Mouse (Mus musculus): ENCODE results near the gene 2010315B03Rik. TPM values are rescaled to one million over a fixed set of nuclear protein-coding genes. Genes with fewer than 3 reads are reported as not detected.

Gene 2010315B03Rik
- 8.9 and 9.3 TPM in 2 replicates for polyA plus RNA-seq (2014; fragmentation: Nextera tagmentation; extraction: Ambion mirVana)

GRCm38 (mm10) chr9:124312171-124313142 lies at the start of gene 2010315B03Rik:
Gene 2010315B03Rik, minus strand, starts transcription at chr9:124312696.
- under 1% methylated on average over 21 of the region's 22 CpGs for WGBS
- peak; percentile 88 for DNase-seq (ENCODE audit: low spot score)
- Histone ChIP-seq H3K9me3 (ENCODE audit: control insufficient read depth, low read length) (no peaks in the 10 kb centered on the region), H3K4me2 (ENCODE audit: low read length) (peak within 1 kb of the TSS; percentile 67), H3K27me3 (replicated peaks; ENCODE audit: control insufficient read depth, insufficient read depth, low read length) (no peaks in the 10 kb centered on the region), H3K27ac (ENCODE audit: low read depth) (peak within 1 kb of the TSS; percentile 83), H3K9ac (ENCODE audit: low read length) (peak within 1 kb of the TSS; percentile 64), H3K4me3 (ENCODE audit: low read depth, low read length) (peak within 1 kb of the TSS; percentile 56), H3K36me3 (ENCODE audit: control insufficient read depth, insufficient read depth, low read length) (no peaks in the 10 kb centered on the region), H3K4me1 (replicated peaks; ENCODE audit: control insufficient read depth, insufficient read depth, low read length) (peaks cover 4% of the 10 kb centered on the region; the same call in 1 of the 2 replicates)
- ATAC-seq (replicated peaks; ENCODE audit: low FRiP score, low TSS enrichment, low read depth), result peak; percentile 99

GRCm38 (mm10) chr9:124311502-124311901 lies 994 bp downstream of the 2010315B03Rik start:
- no peak for ATAC-seq (replicated peaks; ENCODE audit: low FRiP score, low TSS enrichment, low read depth)

GRCm38 (mm10) chr9:124288329-124288728 lies 24.2 kb downstream of the 2010315B03Rik start:
- Histone ChIP-seq H3K9me3 (ENCODE audit: control insufficient read depth, low read length) (peaks cover 6% of the 10 kb centered on the region; the same call in 1 of the 2 replicates), H3K27ac (ENCODE audit: low read depth) (no peak overlapping the region), H3K27me3 (replicated peaks; ENCODE audit: control insufficient read depth, insufficient read depth, low read length) (no peaks in the 10 kb centered on the region), H3K9ac (ENCODE audit: low read length) (no peak overlapping the region), H3K4me3 (ENCODE audit: low read depth, low read length) (no peak overlapping the region), H3K4me2 (ENCODE audit: low read length) (no peak overlapping the region), H3K4me1 (replicated peaks; ENCODE audit: control insufficient read depth, insufficient read depth, low read length) (no peaks in the 10 kb centered on the region), H3K36me3 (ENCODE audit: control insufficient read depth, insufficient read depth, low read length) (peaks cover 9% of the 10 kb centered on the region)
- ATAC-seq (replicated peaks; ENCODE audit: low FRiP score, low TSS enrichment, low read depth) (no peak), DNase-seq (ENCODE audit: low spot score) (no peak)

More at GRCm38 (mm10) chr9:124311502-124311901, 994 bp downstream of the 2010315B03Rik start:
- H3K36me3 ChIP-seq (ENCODE audit: control insufficient read depth, insufficient read depth, low read length), result no peaks in the 10 kb centered on the region
- peak overlapping the region; percentile 64 for H3K9ac ChIP-seq (ENCODE audit: low read length)
- H3K4me1 ChIP-seq (replicated peaks; ENCODE audit: control insufficient read depth, insufficient read depth, low read length), result peaks cover 4% of the 10 kb centered on the region; the same call in 1 of the 2 replicates
- H3K27me3 ChIP-seq (replicated peaks; ENCODE audit: control insufficient read depth, insufficient read depth, low read length), result no peaks in the 10 kb centered on the region
- H3K27ac ChIP-seq (ENCODE audit: low read depth), result peak overlapping the region; percentile 83; the same call in 1 of the 2 replicates
- no peak for DNase-seq (ENCODE audit: low spot score)
- no peaks in the 10 kb centered on the region for H3K9me3 ChIP-seq (ENCODE audit: control insufficient read depth, low read length)
- H3K4me3 ChIP-seq (ENCODE audit: low read depth, low read length), result peak overlapping the region; percentile 56
- peak overlapping the region; percentile 67 for H3K4me2 ChIP-seq (ENCODE audit: low read length)

GRCm38 (mm10) chr9:124281912-124282686 lies 30.4 kb downstream of the 2010315B03Rik start:
- Histone ChIP-seq H3K4me1 (replicated peaks; ENCODE audit: control insufficient read depth, insufficient read depth, low read length) (peaks cover 6% of the 10 kb centered on the region; the same call in 1 of the 2 replicates), H3K9me3 (ENCODE audit: control insufficient read depth, low read length) (no peaks in the 10 kb centered on the region), H3K27me3 (replicated peaks; ENCODE audit: control insufficient read depth, insufficient read depth, low read length) (no peaks in the 10 kb centered on the region), H3K4me3 (ENCODE audit: low read depth, low read length) (peak overlapping the region; percentile 81), H3K4me2 (ENCODE audit: low read length) (peak overlapping the region; percentile 68), H3K27ac (ENCODE audit: low read depth) (peak overlapping the region; percentile 78), H3K36me3 (ENCODE audit: control insufficient read depth, insufficient read depth, low read length) (no peaks in the 10 kb centered on the region), H3K9ac (ENCODE audit: low read length) (peak overlapping the region; percentile 64)
- ATAC-seq (replicated peaks; ENCODE audit: low FRiP score, low TSS enrichment, low read depth), result peak; percentile 94
- 0% methylated on average over 22 of the region's 22 CpGs for WGBS
- peak; percentile 87 for DNase-seq (ENCODE audit: low spot score)

DNA sequence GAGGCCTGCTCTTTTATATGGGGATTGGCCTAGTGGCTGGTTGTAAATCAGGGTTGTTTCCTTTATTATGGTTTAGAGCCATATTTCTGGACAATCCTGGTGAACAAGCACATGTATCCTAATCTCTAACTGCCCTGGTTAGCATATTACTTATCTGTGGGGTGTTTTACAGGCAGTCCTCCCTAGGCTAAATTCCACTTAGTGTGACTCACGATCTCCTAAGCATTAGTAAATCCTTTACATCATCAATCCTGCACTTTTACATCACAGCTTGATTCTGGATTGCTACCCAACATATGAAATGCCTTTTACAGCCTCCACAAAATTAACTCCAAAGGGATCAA lies 31.1 kb downstream of the 2010315B03Rik start:
- ATAC-seq (replicated peaks; ENCODE audit: low FRiP score, low TSS enrichment, low read depth) (0 out of 2 replicates have a peak, but pooled peaks have one; percentile 28), DNase-seq (ENCODE audit: low spot score) (no peak)
- WGBS, result 9% methylated on average over 1 of the region's 1 CpGs

DNA sequence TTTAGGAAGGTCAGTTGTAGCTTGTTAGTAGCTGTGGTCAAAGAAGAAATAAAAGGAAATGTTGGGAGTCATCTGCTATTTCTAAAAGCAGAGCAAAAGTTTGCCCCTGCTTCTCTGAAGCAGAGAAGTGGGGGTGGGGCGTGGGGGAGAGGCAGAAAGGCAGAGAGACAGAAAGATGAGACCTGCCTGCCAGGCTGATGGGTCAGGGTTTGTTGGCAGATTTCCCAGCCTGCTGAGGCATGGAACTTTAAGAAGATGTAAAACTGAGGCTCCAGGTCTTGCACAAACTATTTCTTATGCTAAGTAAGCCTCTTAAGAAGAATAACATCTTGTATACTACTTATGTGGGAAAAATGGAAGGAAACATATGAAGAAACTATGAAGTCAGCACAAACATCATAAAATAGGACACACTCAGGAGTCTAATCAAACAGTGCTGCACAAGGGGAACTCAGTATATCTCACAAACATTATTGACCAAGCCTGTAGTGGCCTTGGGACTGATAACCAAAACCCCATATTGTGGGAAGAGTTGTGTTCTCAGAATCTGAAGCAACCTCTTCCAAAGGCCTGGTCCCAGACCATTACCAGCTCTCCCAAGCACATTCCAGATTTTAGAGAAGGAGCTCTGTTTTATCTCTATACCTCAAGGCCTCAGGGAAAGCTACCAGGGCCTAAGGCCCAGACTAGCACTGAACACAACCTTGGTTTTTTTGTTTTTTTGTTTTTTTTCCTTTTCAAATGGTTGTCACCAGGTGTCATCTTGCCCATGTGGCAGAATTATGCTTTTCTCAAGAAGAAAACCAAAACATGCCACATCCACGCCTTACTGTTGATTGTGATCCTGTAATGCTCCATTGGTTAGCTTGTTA lies 31.7 kb downstream of the 2010315B03Rik start:
- H3K27ac ChIP-seq (ENCODE audit: low read depth), result no peak overlapping the region
- 69% methylated on average over 2 of the region's 2 CpGs for WGBS
- 0 out of 2 replicates have a peak, but pooled peaks cover 3% of the 10 kb centered on the region for H3K9me3 ChIP-seq (ENCODE audit: control insufficient read depth, low read length)
- DNase-seq (ENCODE audit: low spot score) (no peak), ATAC-seq (replicated peaks; ENCODE audit: low FRiP score, low TSS enrichment, low read depth) (no peak)
- no peak overlapping the region; the same call in 1 of the 2 replicates for H3K9ac ChIP-seq (ENCODE audit: low read length)
- peak overlapping the region; percentile 81 for H3K4me3 ChIP-seq (ENCODE audit: low read depth, low read length)
- no peaks in the 10 kb centered on the region for H3K27me3 ChIP-seq (replicated peaks; ENCODE audit: control insufficient read depth, insufficient read depth, low read length)
- peaks cover 6% of the 10 kb centered on the region; the same call in 1 of the 2 replicates for H3K4me1 ChIP-seq (replicated peaks; ENCODE audit: control insufficient read depth, insufficient read depth, low read length)
- no peaks in the 10 kb centered on the region for H3K36me3 ChIP-seq (ENCODE audit: control insufficient read depth, insufficient read depth, low read length)
- H3K4me2 ChIP-seq (ENCODE audit: low read length), result peak overlapping the region; percentile 68

More for the DNA sequence above, 31.1 kb downstream of the 2010315B03Rik start:
- Histone ChIP-seq H3K9me3 (ENCODE audit: control insufficient read depth, low read length) (0 out of 2 replicates have a peak, but pooled peaks cover 2% of the 10 kb centered on the region), H3K4me2 (ENCODE audit: low read length) (peak overlapping the region; percentile 68), H3K9ac (ENCODE audit: low read length) (peak overlapping the region; percentile 64), H3K4me3 (ENCODE audit: low read depth, low read length) (peak overlapping the region; percentile 81), H3K27ac (ENCODE audit: low read depth) (peak overlapping the region; percentile 78; the same call in 1 of the 2 replicates), H3K27me3 (replicated peaks; ENCODE audit: control insufficient read depth, insufficient read depth, low read length) (no peaks in the 10 kb centered on the region), H3K4me1 (replicated peaks; ENCODE audit: control insufficient read depth, insufficient read depth, low read length) (peaks cover 6% of the 10 kb centered on the region; the same call in 1 of the 2 replicates), H3K36me3 (ENCODE audit: control insufficient read depth, insufficient read depth, low read length) (no peaks in the 10 kb centered on the region)

- Histone ChIP-seq H3K4me3 (ENCODE audit: low read depth, low read length) (no peak overlapping the region), H3K27ac (ENCODE audit: low read depth) (no peak overlapping the region), H3K36me3 (ENCODE audit: control insufficient read depth, insufficient read depth, low read length) (no peaks in the 10 kb centered on the region; the same call in 1 of the 2 replicates), H3K4me2 (ENCODE audit: low read length) (no peak overlapping the region), H3K4me1 (replicated peaks; ENCODE audit: control insufficient read depth, insufficient read depth, low read length) (peaks cover 6% of the 10 kb centered on the region; the same call in 1 of the 2 replicates), H3K27me3 (replicated peaks; ENCODE audit: control insufficient read depth, insufficient read depth, low read length) (no peaks in the 10 kb centered on the region), H3K9ac (ENCODE audit: low read length) (no peak overlapping the region), H3K9me3 (ENCODE audit: control insufficient read depth, low read length) (peaks cover 13% of the 10 kb centered on the region; the same call in 1 of the 2 replicates)
- ATAC-seq (replicated peaks; ENCODE audit: low FRiP score, low TSS enrichment, low read depth), result peak; percentile 45; the same call in 1 of the 2 replicates
- WGBS, result 33% methylated on average over 2 of the region's 2 CpGs
- no peak for DNase-seq (ENCODE audit: low spot score)
Measured at GRCm38 (mm10) chr9:124279300-124279699, 33.2 kb downstream of the 2010315B03Rik start.
